Mouse (Mus musculus): ENCODE measurements around the gene Akt1. TPM values are rescaled to one million over a fixed set of nuclear protein-coding genes. Genes with fewer than 3 reads are reported as not detected.

Gene Akt1
- polyA plus RNA-seq, 1 experiment from 2014 or later: 281 TPM

DNA sequence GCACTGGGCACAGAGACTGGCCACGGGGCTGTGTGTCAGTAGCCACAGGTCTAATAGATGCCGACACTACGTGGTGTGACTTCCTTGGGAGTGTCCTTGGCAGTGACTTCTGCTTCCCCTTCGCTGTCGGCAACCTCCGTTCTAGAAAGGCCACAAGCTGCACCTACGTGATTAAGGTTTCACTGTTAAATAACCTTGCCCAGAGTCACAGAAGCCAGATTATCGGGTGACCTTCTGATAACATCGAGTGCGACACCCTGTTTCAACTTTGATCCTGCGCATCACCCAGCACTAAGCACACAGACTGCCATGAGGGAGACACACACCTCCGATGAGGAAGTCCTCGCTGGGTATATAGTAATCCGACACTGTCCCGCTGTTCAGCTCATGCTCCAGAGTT lies 13.8 kb upstream of the Akt1 start:
- DNase-seq (ENCODE audit: low read depth, low spot score) (no peak), ATAC-seq (no peak)
- no peaks in the 10 kb centered on the region for H3K27me3 ChIP-seq
- ChIA-PET POLR2A (no interaction called here), CTCF (interaction anchor here (0.7 kb wide), 1 partner anchor 12 kb away, joined by 3 read pairs; no protein-coding TSS in a partner anchor)
- in situ Hi-C loops (cut with MboI; ENCODE audit: low pct_unique_long_range_greater_than_20kb): no loop called here
- TF ChIP-seq CTCF (IDR thresholded peaks at IDR 0.05): no peak

DNA sequence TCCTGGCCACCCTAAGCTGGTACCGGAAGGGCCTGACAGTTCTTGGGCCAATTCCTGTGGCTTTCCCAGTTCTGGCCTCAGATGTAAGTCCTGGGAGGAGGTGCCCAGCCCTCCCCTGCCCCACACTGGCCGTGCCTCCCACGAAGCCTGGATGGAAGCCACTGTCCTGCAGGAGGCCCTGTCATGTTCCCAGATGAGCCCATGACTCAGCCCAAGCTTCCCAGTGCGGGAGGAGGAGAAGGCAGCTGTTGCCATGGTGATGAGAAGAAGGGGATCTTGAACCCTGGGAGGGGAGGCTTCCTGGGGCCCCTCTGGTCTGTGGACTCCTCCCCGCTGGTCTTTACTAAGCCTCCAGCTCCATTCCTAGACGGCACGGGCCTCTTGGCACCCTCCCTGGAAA lies 8.7 kb upstream of the Akt1 start:
- no peak for DNase-seq (ENCODE audit: low read depth, low spot score)
- ChIA-PET CTCF (interaction anchor here (1.3 kb wide), 1 partner anchor 8 kb away, joined by 4 read pairs; the partner anchor contains the start of gene Akt1), POLR2A (no interaction called here)
- H3K27me3 ChIP-seq: no peaks in the 10 kb centered on the region
- in situ Hi-C loops (cut with MboI; ENCODE audit: low pct_unique_long_range_greater_than_20kb): no loop called here
- TF ChIP-seq CTCF (IDR thresholded peaks at IDR 0.05): no peak
- ATAC-seq: peak; percentile 9

DNA sequence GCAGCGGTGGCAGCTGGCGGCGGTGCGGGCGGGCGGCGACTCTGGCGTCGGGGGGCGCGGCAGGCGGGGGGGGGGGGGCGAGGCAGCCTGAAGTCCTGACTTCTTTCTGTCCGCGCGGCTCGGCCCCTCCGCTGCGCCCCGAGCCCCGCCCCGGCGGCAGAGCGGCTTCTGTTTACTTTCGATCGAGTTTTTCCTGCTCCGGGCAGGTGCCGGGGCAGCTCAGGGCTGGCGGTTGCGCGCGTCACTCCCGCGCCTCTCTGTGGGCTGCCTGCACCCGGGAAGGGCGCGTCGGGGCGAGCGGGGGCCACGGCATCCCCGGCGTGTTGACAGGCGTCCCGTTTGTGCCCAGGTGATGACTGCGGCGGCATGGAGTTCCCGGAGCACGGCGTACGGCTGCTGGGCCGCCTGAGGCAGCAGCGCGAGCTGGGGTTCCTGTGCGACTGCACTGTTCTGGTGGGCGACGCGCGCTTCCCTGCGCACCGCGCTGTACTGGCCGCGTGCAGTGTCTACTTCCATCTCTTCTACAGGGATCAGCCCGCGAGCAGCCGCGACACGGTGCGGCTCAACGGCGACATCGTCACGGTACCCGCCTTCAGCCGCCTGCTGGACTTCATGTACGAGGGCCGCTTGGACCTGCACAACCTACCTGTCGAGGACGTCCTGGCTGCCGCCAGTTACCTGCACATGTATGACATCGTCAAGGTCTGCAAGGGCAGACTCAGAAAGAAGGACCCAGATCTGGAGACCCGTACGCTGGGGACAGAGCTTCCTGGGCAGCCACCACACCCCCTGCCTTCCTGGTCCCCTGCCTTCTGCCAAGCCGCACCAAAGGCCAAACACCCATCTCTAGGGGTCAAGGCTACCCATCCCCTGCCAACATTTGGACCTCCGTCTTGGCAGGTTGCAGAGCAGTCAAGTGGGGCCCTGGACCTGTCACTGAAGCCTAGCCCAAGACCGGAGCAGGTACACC lies 4.6 kb upstream of the Akt1 start:
- no peaks in the 10 kb centered on the region for H3K27me3 ChIP-seq
- POLR2A ChIA-PET: interaction anchor here (1.5 to 1.9 kb wide), 2 partner anchors 14 to 28 kb away, joined by 3 to 7 read pairs; no protein-coding TSS in a partner anchor
- DNase-seq (ENCODE audit: low read depth, low spot score): no peak
- CTCF ChIA-PET: no interaction called here
- TF ChIP-seq CTCF (IDR thresholded peaks at IDR 0.05): no peak
- in situ Hi-C loops (cut with MboI; ENCODE audit: low pct_unique_long_range_greater_than_20kb): no loop called here
- peak; percentile 3 for ATAC-seq

DNA sequence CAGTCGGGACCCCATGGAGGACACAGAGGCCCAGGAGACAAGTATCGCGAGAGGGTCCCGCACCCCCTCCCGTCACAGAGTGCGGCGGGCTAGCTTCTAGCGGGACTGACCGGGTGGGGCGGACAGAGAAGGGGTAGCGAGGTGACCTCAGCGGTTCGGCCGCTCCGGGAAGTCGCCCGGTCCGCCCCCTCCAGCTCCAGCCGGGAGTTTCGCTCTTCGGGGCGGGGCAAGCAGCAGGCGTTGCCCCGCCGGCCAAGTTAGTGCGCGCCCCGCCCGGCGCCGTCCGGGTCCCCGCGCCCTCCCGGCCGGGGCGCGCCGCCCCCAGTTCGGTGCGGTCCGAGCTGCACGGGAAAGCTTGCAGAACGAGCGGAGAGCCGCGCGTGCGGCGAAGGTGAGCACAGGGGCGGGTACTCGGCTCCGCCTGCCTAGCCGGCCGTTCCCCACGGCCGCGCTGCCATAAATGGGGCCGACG lies 3.9 kb upstream of the Akt1 start, which contains the start of gene Zbtb42:
Gene Zbtb42, plus strand, starts transcription at position 274 of the 472 bp plus-strand sequence.
- in situ Hi-C loops (cut with MboI; ENCODE audit: low pct_unique_long_range_greater_than_20kb): no loop called here
- no peak for TF ChIP-seq CTCF (IDR thresholded peaks at IDR 0.05)
- ATAC-seq: peak; percentile 19
- DNase-seq (ENCODE audit: low read depth, low spot score): no peak
- no peaks in the 10 kb centered on the region for H3K27me3 ChIP-seq
- ChIA-PET CTCF (no interaction called here), POLR2A (interaction anchor here (1.5 to 1.9 kb wide), 2 partner anchors 15 to 28 kb away, joined by 3 to 7 read pairs; no protein-coding TSS in a partner anchor)

DNA sequence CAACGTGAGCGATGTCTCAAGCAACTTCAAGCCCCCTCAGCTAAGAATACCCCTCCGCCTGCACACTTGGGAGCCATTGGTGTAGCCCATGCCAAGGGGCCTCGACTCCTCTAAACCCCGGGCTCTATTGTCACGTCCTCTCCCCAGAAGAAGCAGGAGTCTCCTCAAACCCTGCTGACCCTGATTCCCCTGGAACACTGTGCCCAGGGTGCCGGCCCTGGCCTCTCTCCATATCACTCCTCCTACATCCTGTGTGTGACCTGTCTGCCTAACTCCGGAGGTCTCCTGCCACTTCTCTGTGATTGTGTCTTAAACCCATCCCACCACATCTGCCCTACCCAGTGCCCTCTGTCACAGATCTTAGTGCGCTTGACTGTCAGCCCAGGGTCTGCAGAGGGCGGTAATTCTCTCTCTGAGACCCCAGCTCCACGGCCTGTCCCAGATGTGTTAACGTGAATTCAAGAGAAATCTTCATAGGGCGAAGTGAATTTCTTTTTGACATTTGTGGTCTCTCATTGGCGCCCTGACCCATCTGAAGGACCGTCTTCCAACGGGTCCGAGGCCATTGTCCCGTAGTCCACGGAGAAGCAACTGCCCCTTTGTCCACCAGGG lies 3.4 kb upstream of the Akt1 start:
- ChIA-PET CTCF (no interaction called here), POLR2A (interaction anchor here (1.5 to 1.9 kb wide), 2 partner anchors 15 to 29 kb away, joined by 3 to 7 read pairs; no protein-coding TSS in a partner anchor)
- TF ChIP-seq CTCF (IDR thresholded peaks at IDR 0.05): no peak
- in situ Hi-C loops (cut with MboI; ENCODE audit: low pct_unique_long_range_greater_than_20kb): no loop called here
- ATAC-seq: no peak
- H3K27me3 ChIP-seq: no peaks in the 10 kb centered on the region
- DNase-seq (ENCODE audit: low read depth, low spot score): no peak

DNA sequence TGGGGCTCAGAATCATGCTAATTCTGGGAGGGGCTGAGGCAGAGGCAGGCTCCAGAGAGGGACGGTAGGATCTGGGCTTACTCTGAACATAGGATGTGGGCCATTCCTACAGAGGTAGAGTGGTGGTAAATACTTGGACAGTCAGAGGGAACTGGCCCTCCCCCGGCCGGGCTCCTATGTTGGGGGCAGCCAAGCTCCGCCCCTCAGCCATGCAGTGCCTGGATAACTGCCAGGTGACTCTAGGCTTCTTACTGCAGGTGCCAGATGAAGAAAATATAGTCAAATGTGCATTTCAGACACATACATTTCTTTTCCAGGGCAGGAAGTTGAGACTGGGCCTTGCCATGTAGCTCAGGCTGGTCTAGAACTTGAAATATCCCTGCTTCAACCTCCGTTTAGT lies 2.4 kb upstream of the Akt1 start:
- ChIA-PET CTCF (no interaction called here), POLR2A (no interaction called here)
- DNase-seq (ENCODE audit: low read depth, low spot score) (no peak), ATAC-seq (no peak)
- no peaks in the 10 kb centered on the region for H3K27me3 ChIP-seq
- in situ Hi-C loops (cut with MboI; ENCODE audit: low pct_unique_long_range_greater_than_20kb): no loop called here
- TF ChIP-seq CTCF (IDR thresholded peaks at IDR 0.05): no peak

DNA sequence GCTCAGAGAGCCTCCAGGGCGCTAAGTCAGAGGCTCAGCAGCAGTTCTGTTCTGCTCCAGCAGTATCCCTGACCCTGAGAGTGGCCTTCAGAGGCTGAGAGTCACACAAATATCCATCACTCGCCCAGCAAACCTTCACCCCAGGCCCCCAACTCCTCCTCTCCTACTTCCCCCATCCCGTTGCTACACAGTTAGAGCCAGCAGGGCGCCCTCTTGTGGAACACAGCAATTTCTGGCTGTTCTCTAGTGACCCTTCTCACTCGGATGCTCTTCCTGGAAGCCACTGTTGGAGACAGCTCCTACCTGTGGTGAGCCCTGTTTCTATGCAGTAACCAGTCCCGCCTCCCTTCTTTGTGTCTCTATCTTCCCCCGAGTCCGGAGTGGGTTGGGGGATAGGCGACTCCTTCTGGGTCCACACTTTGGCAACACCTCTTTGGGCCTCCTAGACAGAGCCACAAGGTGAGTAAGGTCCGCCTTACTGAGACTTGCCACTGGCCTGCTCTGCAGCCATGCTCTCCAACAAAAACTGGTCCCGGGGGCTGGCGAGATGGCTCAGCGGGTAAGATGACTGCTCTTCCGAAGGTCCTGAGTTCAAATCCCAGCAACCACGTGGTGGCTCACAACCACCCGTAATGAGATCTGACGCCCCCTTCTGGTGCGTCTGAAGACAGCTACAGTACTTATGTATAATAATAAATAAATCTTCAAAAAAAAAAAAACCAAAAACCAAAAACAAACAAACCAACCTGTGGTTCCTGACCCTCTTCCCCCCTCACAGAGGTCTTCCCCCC lies 756 bp upstream of the Akt1 start:
- ChIA-PET CTCF (interaction anchor here (0.8 to 1.4 kb wide), 6 partner anchors 8 to 32 kb away, joined by 3 to 4 read pairs (median 3); no protein-coding TSS in a partner anchor), POLR2A (interaction anchor here (0.6 to 0.8 kb wide), 4 partner anchors 17 to 523 kb away, joined by 3 to 7 read pairs (median 3); no protein-coding TSS in a partner anchor)
- TF ChIP-seq CTCF (IDR thresholded peaks at IDR 0.05): no peak
- H3K27me3 ChIP-seq: no peaks in the 10 kb centered on the region
- peak; percentile 33 for ATAC-seq
- DNase-seq (ENCODE audit: low read depth, low spot score): no peak
- in situ Hi-C loops (cut with MboI; ENCODE audit: low pct_unique_long_range_greater_than_20kb): no loop called here

DNA sequence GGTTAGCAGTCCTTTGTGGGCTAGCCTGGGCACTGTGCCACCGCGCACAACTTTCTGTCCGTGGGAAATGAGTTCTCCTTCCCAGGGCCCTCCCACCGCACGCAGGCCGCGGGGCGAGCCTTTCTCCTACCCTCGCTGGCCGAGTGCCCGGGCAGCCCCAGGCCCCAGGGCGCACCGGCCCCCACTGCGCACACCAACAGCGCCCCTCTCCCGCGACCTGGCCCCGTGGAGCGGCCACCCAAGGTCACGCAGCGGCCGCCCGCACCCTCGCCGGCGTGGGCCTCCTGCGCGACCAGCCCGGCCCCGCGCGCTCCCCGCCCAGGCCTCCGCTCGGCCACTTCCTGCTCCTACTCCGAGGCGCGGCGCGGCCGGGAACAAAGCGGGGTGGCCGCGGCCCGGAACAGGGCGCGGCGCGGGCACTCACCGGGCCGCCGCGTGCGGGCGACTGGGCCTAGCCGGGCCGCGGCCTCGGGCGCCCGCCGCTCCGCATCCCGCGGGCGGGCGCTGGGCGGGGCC lies 1.1 kb downstream of the Akt1 start:
- no peak for TF ChIP-seq CTCF (IDR thresholded peaks at IDR 0.05)
- in situ Hi-C loops (cut with MboI; ENCODE audit: low pct_unique_long_range_greater_than_20kb): no loop called here
- ATAC-seq (peak; percentile 4), DNase-seq (ENCODE audit: low read depth, low spot score) (no peak)
- ChIA-PET CTCF (interaction anchor here (1.3 to 1.4 kb wide), 2 partner anchors 14 to 33 kb away, joined by 3 read pairs; no protein-coding TSS in a partner anchor), POLR2A (no interaction called here)
- H3K27me3 ChIP-seq: no peaks in the 10 kb centered on the region

DNA sequence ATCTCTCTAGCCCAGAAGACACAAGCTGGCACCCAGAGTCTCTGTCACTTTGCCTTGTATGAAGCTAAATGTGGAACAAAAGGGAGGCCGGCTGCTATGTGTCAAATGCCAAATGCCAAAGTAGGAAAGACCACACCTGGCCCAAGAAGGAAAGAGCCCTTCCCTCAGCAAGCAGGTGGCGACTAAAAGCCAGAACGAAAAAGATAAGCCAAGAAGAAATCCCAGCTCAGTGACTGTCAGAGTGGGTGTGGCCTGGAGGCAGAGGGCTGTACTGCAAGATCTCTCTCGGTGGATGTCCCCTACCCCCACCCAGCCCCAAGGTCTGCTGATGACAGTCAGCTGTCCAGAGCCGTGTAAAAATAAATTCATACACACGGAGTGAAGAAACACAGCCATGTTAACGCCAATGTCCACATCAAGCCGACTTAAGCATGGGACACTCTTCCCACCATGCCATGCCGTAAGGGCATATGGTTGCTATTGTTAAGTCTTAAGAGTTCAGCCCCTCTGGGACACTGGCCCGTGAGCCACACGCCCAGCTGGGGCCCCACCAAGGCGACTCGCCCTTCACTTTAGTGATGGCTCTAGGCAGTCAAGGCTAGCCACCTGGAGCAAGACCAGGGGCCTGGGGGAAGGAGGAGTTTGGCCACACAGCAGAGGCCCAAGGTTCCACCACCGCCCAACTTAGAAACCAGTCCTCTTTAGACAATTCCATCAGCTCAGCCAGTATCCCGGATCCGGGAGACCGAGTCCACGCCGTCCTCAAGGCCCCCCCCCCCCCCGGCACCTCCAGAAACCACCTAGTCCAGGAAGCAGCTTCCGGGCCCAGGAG lies 1.7 kb downstream of the Akt1 start:
- ChIA-PET POLR2A (no interaction called here), CTCF (interaction anchor here (1.3 to 1.5 kb wide), 3 partner anchors 9 to 48 kb away, joined by 3 to 4 read pairs (median 3); partner anchors contain the start of gene Cep170b)
- no peaks in the 10 kb centered on the region for H3K27me3 ChIP-seq
- TF ChIP-seq CTCF (IDR thresholded peaks at IDR 0.05): no peak
- no peak for DNase-seq (ENCODE audit: low read depth, low spot score)
- no peak for ATAC-seq
- in situ Hi-C loops (cut with MboI; ENCODE audit: low pct_unique_long_range_greater_than_20kb): no loop called here

All from Patski (cell line).